Mouse (Mus musculus): ENCODE results near the gene Glycam1.

Gene Glycam1

GRCm38 (mm10) chr15:103534054-103534620 is 30.7 kb downstream of the Glycam1 start:
- no peak for TF ChIP-seq GATA4 (IDR thresholded peaks at IDR 0.05; ENCODE audit: insufficient replicate concordance, low read length)

DNA sequence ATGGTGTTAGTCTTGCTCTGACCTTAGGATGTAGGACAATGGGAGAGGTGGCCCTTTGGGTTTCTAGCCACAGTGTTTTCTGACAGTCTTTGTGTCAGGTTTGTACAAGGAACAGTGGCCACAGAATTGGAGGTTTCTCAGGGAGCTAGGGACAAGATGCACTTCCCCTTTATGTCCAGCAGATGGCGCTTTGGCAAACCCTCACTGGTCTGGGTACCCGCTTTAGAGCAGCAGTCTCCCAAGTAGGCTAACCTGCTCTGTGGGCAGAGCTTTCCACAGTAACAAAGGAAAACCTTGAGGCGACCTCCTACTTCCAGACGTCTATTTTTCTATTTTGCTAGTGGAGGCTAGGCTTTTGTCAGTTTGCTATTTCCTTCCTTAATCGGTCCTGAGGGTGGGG is 34.5 kb downstream of the Glycam1 start:
- no peak for TF ChIP-seq GATA4 (IDR thresholded peaks at IDR 0.05; ENCODE audit: insufficient replicate concordance, low read length)

GRCm38 (mm10) chr15:103523156-103523555 is 41.7 kb downstream of the Glycam1 start:
- TF ChIP-seq GATA4 (IDR thresholded peaks at IDR 0.05; ENCODE audit: insufficient replicate concordance, low read length), result no peak

DNA sequence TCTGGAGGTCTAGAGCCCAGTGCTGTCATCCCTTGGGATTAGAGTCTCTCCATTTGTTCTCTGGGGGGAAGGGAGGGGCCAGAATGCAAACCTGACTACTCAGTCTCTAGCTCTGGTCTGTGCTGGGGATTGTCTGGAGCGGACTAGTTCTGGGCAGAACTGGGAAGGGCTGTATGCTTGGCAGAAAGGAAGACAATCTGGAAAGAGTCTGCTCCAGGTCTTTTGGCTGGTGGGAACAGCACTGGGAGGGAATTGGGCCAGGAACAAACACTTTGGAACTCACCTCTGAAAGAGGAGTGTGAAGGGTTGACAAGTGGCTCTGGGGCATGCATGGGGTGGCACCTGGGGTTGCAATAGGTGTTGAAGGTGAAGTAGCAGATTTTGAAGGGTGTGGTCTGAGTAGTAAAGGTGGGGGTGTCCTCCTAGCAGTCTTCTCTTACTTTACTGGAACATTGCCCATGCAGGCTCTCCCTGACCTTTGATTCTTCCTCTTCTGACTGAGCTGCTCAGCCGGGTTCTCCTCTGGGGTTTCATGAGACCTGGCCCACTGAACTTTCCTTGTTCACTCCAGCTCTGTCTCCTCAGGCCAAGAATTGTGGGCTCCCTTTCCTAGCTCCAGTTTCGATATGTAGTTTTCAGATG is 42.3 kb downstream of the Glycam1 start:
- TF ChIP-seq GATA4 (IDR thresholded peaks at IDR 0.05; ENCODE audit: insufficient replicate concordance, low read length), result no peak

GRCm38 (mm10) chr15:103519386-103520378 is 45.2 kb downstream of the Glycam1 start:
- TF ChIP-seq GATA4 (IDR thresholded peaks at IDR 0.05; ENCODE audit: insufficient replicate concordance, low read length), result no peak

DNA sequence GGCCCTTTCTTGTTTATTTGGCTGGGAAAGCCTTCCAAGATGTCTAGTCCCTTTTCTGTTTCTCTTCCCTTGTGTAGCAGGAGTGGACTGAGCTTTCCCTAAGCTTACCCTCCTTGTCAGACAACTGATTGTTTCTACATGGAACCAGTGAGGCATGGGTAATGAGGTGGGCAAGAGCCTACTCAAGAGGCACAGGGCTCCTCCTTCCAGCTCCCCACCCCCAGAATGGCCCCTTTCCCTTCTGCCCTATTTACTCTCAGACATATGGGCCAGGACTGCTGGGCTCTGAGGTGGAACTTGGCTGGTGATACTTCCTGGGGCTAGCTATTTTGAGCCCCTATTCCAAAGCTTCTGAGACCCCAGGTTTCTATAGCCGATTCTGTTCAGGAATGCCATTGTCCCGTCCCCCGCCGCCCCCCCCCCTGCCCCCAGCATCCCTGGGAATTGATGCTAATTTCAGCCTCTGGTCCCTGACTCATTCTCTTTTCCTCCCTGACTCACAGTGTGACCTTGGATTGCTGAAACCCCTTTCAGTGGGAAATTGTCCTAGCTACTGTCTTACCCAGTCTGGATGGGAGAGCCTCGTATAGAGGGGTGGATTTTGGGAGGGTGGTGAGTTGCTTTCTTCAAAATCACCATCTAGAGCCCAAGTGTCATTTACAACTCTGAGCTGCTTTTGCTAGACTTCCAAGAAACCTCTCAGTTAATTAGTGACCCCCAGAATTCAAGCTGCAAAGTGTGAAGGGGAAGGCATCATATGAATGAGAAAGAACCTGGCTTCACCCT is 46.1 kb downstream of the Glycam1 start:
- no peak for TF ChIP-seq GATA4 (IDR thresholded peaks at IDR 0.05; ENCODE audit: insufficient replicate concordance, low read length)

- no peak for TF ChIP-seq GATA4 (IDR thresholded peaks at IDR 0.05; ENCODE audit: insufficient replicate concordance, low read length)
Observed at GRCm38 (mm10) chr15:103514914-103515313, 50.0 kb downstream of the Glycam1 start.

- no peak for TF ChIP-seq GATA4 (IDR thresholded peaks at IDR 0.05; ENCODE audit: insufficient replicate concordance, low read length)
Observed at GRCm38 (mm10) chr15:103514119-103514518, 50.8 kb downstream of the Glycam1 start.

DNA sequence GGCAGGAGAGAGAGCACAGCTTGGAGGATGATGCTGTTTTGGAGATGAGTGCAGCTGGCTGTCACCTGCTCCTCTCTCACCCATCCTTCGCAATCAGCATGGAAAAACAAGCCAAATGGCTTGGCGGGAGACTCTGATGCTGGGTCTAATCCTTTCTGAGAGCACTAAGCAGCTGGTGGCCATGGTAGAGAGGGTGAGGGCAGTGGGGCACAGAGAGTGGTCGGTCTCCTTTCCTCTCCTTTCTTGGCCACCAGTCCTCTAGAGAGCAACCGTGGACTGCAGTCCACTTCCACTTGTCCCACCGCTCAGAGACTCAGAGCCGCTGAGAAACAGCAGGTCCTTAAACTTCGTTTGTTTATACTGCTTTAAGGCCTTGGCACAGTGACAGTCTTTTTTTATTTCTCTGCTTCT is 51.3 kb downstream of the Glycam1 start:
- no peak for TF ChIP-seq GATA4 (IDR thresholded peaks at IDR 0.05; ENCODE audit: insufficient replicate concordance, low read length)

Measured in liver, adult (tissue).